Mouse (Mus musculus) ES-E14 (cell line): ENCODE measurements at regions not wholly inside any gene's neighbourhood (a gene's known extent, or its start where the extent isn't known, plus 50 kb on each side); places are given as distances from the start of the nearest gene placed in this dataset.

Experiments
- DNase-seq: peaks from one replicate; pipeline ENCODE4 v3.0.0-alpha.2; 2013; ENCODE audit warnings: low read depth, low spot score
- H3K27ac ChIP-seq: 2 replicates; pipeline ENCODE4 v1.5.1; 2012; ENCODE audit warnings: low read depth, mild to moderate bottlenecking, low read length, moderate library complexity, mixed read lengths; ENCODE audit not compliant: poor library complexity, insufficient read depth, severe bottlenecking
- H3K36me3 ChIP-seq: 2 replicates; pipeline ENCODE4 v1.6.1; 2012; ENCODE audit warnings: mild to moderate bottlenecking, low read length, moderate library complexity, mixed read lengths; ENCODE audit not compliant: control insufficient read depth, poor library complexity, insufficient read depth, severe bottlenecking
- H3K4me1 ChIP-seq, 2 experiments: fragments of 150-350 bp in 1 of 2; sonication (generic) in 1 of 2; 2 replicates each; pipeline ENCODE4 v1.6.1; 2012; ENCODE audit warnings: low read length in 2 of 2, mild to moderate bottlenecking in 1 of 2, mixed read lengths in 1 of 2; ENCODE audit not compliant: control insufficient read depth in 2 of 2, insufficient read depth in 2 of 2, poor library complexity in 1 of 2
- H3K4me3 ChIP-seq, 2 experiments: fragments of 150-350 bp in 1 of 2; sonication (generic) in 1 of 2; 2 replicates each; pipeline ENCODE4 v1.5.1; 2012; ENCODE audit warnings: low read length in 2 of 2, low read depth in 1 of 2, mild to moderate bottlenecking in 1 of 2, mixed read lengths in 1 of 2; ENCODE audit not compliant: insufficient read depth in 1 of 2, poor library complexity in 1 of 2, severe bottlenecking in 1 of 2
- H3K9ac ChIP-seq: 2 replicates; pipeline ENCODE4 v1.6.1; 2012; ENCODE audit warnings: low read depth, mild to moderate bottlenecking, low read length, mixed read lengths; ENCODE audit not compliant: poor library complexity, insufficient read depth, severe bottlenecking
- H3K9me3 ChIP-seq: fragments of 150-350 bp; sonication (generic); 2 replicates; pipeline ENCODE4 v1.6.1; 2012; ENCODE audit warnings: low read depth, mild to moderate bottlenecking, low read length; ENCODE audit not compliant: control insufficient read depth, insufficient read depth
- CHD2 ChIP-seq: IDR thresholded peaks from 2 replicates; pipeline ENCODE4 v1.6.1; 2014; ENCODE audit warnings: mild to moderate bottlenecking, low read depth, low read length, inconsistent platforms
- HCFC1 ChIP-seq: IDR thresholded peaks from 2 replicates; pipeline ENCODE4 v1.6.1; 2012; ENCODE audit warnings: low read length, inconsistent platforms, borderline replicate concordance; ENCODE audit not compliant: insufficient read depth
- MAFK ChIP-seq: IDR thresholded peaks from 2 replicates; pipeline ENCODE4 v1.6.1; 2014; ENCODE audit warnings: mild to moderate bottlenecking, low read depth, low read length, inconsistent platforms; ENCODE audit not compliant: insufficient read depth
- ZC3H11A ChIP-seq: IDR thresholded peaks from 2 replicates; pipeline ENCODE4 v1.6.1; 2012; ENCODE audit warnings: low read depth, mild to moderate bottlenecking, inconsistent platforms, low read length, borderline replicate concordance
- ZNF384 ChIP-seq: IDR thresholded peaks from 2 replicates; pipeline ENCODE4 v1.6.1; 2012; ENCODE audit warnings: low read depth, low read length, inconsistent platforms
- in situ Hi-C, 2 experiments: fragments of 600-800 bp; cut with MboI; formaldehyde crosslinking; loops; one replicate each; pipeline ENCODE4 v1.15.1; 2025; ENCODE audit warnings: low sequenced_read_pairs in 2 of 2, inconsistent platforms in 1 of 2; ENCODE audit not compliant: unreplicated experiment in 2 of 2

- TF ChIP-seq CHD2: no peak
- TF ChIP-seq ZNF384: no peak
- TF ChIP-seq MAFK: no peak
- no peak for TF ChIP-seq ZC3H11A
- no peak for TF ChIP-seq HCFC1
- Histone ChIP-seq H3K9me3 (no peaks in the 10 kb centered on the region), H3K4me1 (no peaks in the 10 kb centered on the region), H3K4me3 (no peak overlapping the region), H3K27ac (no peak overlapping the region), H3K36me3 (no peaks in the 10 kb centered on the region), H3K9ac (no peak overlapping the region)
- no peak for DNase-seq
- in situ Hi-C loops: no loop called here
These were observed 403.8 kb upstream of the Pcdh9 start for GRCm38 (mm10) chr14:94294318-94294717.
